Mouse (Mus musculus): ENCODE measurements around the gene Irf3. TPM values are rescaled to one million over a fixed set of nuclear protein-coding genes. Genes with fewer than 3 reads are reported as not detected.

Irf3 gene
- polyA plus RNA-seq (2016; fragmentation: Nextera tagmentation; extraction: Ambion mirVana): 69.5 and 71.2 TPM in 2 replicates

- DNase-seq (ENCODE audit: low spot score): peak; percentile 95
- H3K4me1 ChIP-seq: peaks cover 41% of the 10 kb centered on the region
- WGBS: under 1% methylated on average over 43 of the region's 43 CpGs
These were observed at the start of gene Irf3 for GRCm38 (mm10) chr7:44997231-44997939. Irf3 (plus strand) TSS chr7:44997648.

GRCm38 (mm10) chr7:44949922-44950321 is 47.5 kb upstream of the Irf3 start:
- Histone ChIP-seq H3K4me3 (peak overlapping the region; percentile 16; the same call in 1 of the 2 replicates), H3K4me1 (peaks cover 20% of the 10 kb centered on the region), H3K27me3 (ENCODE audit: low read depth, poor library complexity, severe bottlenecking) (peaks cover 42% of the 10 kb centered on the region), H3K9me3 (replicated peaks) (no peaks in the 10 kb centered on the region), H3K27ac (replicated peaks) (no peak overlapping the region), H3K36me3 (no peaks in the 10 kb centered on the region)
- 81% methylated on average over 6 of the region's 6 CpGs for WGBS
- DNase-seq (ENCODE audit: low spot score): no peak

More at GRCm38 (mm10) chr7:44997231-44997939, at the start of gene Irf3:
- peaks cover 74% of the 10 kb centered on the region for H3K36me3 ChIP-seq
- no peaks in the 10 kb centered on the region for H3K9me3 ChIP-seq (replicated peaks)
- peak within 1 kb of the TSS; percentile 73 for H3K4me3 ChIP-seq
- peak within 1 kb of the TSS; percentile 95 for H3K27ac ChIP-seq (replicated peaks)
- no peaks in the 10 kb centered on the region for H3K27me3 ChIP-seq (ENCODE audit: low read depth, poor library complexity, severe bottlenecking)

DNA sequence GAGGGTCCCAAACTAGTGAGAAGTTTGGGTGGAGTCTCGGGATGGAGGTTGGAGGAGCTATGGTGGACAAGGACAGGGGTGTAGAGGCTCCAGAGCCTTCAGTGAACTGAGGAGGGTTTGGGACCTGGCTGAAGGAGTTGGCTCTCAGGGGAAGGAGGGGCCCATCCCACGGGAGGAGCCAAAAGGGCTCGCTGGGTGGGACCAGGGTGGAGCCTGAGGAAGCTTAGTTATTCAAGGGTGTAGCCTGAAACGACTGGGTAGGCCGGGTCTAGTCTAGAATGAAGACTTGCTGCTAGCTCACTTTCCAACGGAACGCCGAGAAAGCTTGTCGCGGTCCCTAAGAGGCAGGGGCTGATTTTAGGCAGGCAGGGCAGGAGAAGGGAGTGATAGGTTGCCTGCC is 45.5 kb upstream of the Irf3 start:
- peak overlapping the region; percentile 66 for H3K4me3 ChIP-seq
- peak; percentile 62 for DNase-seq (ENCODE audit: low spot score)
- 2% methylated on average over 10 of the region's 10 CpGs for WGBS
- peaks cover 24% of the 10 kb centered on the region for H3K4me1 ChIP-seq
- H3K27ac ChIP-seq (replicated peaks): peak overlapping the region; percentile 85
- H3K9me3 ChIP-seq (replicated peaks): no peaks in the 10 kb centered on the region
- no peaks in the 10 kb centered on the region for H3K36me3 ChIP-seq
- H3K27me3 ChIP-seq (ENCODE audit: low read depth, poor library complexity, severe bottlenecking): peaks cover 42% of the 10 kb centered on the region

GRCm38 (mm10) chr7:44952611-44953306 is 44.7 kb upstream of the Irf3 start:
- WGBS: 7% methylated on average over 24 of the region's 24 CpGs
- DNase-seq (ENCODE audit: low spot score): peak; percentile 92
- Histone ChIP-seq H3K4me3 (peak overlapping the region; percentile 66), H3K36me3 (no peaks in the 10 kb centered on the region), H3K4me1 (peaks cover 29% of the 10 kb centered on the region), H3K27ac (replicated peaks) (peak overlapping the region; percentile 85), H3K9me3 (replicated peaks) (no peaks in the 10 kb centered on the region), H3K27me3 (ENCODE audit: low read depth, poor library complexity, severe bottlenecking) (peaks cover 42% of the 10 kb centered on the region)

DNA sequence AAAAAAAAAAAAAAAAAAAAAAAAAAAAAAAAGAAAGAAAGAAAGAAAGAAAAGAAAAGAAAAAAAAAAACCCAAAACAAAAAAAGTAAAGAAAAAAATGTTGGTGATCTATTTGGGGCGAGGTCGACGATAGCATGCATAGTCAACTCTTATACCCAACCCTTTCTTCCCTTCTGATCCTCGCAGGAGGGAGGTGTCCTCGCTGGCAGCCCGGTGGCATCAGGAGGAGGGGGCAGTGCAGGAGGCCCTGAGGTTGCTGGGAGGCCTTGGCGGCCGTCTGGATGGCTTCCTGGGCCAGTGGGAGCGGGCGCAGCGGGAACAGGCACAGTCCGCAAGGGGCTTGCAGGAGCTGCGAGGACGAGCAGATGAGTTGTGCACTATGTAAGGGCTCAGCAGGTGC is 43.9 kb upstream of the Irf3 start:
- no peak overlapping the region for H3K27ac ChIP-seq (replicated peaks)
- DNase-seq (ENCODE audit: low spot score): no peak
- peaks cover 2% of the 10 kb centered on the region; the same call in 1 of the 2 replicates for H3K36me3 ChIP-seq
- no peaks in the 10 kb centered on the region for H3K9me3 ChIP-seq (replicated peaks)
- 0 out of 2 replicates have a peak overlapping the region, but pooled peaks have one; percentile 11 for H3K4me3 ChIP-seq
- H3K4me1 ChIP-seq: peaks cover 29% of the 10 kb centered on the region
- H3K27me3 ChIP-seq (ENCODE audit: low read depth, poor library complexity, severe bottlenecking): peaks cover 42% of the 10 kb centered on the region
- WGBS: 61% methylated on average over 14 of the region's 14 CpGs

DNA sequence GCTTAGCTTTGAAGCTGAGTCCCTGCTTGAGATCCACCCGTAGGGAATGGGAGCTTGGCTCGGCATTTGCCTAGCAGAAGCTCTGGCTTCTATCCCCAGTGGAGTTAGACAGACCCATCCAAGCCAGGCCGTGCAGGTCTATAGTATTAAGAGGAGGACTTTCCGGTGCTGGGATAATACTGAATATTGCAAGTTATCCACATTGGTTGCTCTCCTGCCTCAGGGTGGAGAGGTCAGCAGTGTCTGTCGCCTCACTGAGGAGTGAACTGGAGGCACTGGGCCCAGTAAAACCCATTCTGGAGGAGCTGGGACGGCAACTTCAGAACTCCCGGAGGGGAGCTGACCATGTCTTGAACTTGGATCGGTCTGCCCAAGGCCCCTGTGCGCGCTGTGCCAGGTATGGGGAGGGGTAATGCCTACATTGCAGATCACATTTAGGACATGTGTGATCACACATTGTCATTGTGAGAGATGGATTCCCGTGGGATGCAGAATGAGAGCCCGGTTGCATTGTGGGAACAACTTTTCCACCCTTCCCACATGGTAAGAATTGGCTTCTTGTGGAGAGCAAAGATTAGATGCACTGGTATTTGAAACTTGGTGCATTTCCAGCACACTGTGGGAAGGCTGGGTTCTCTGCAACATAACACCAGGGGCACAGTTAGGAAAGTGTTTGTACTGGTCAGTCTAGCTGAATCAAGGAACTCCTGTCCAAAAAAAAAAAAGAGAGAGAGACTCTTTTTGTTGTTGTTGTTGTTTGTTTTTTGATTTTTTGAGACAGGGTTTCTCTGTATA is 43.2 kb upstream of the Irf3 start:
- H3K27ac ChIP-seq (replicated peaks): no peak overlapping the region
- DNase-seq (ENCODE audit: low spot score): no peak
- H3K36me3 ChIP-seq: peaks cover 9% of the 10 kb centered on the region
- no peaks in the 10 kb centered on the region for H3K9me3 ChIP-seq (replicated peaks)
- H3K4me3 ChIP-seq: 0 out of 2 replicates have a peak overlapping the region, but pooled peaks have one; percentile 11
- peaks cover 29% of the 10 kb centered on the region for H3K4me1 ChIP-seq
- H3K27me3 ChIP-seq (ENCODE audit: low read depth, poor library complexity, severe bottlenecking): peaks cover 41% of the 10 kb centered on the region
- 87% methylated on average over 12 of the region's 12 CpGs for WGBS

GRCm38 (mm10) chr7:44955628-44956027 is 41.8 kb upstream of the Irf3 start:
- Histone ChIP-seq H3K9me3 (replicated peaks) (no peaks in the 10 kb centered on the region), H3K27me3 (ENCODE audit: low read depth, poor library complexity, severe bottlenecking) (peaks cover 28% of the 10 kb centered on the region), H3K4me1 (peaks cover 29% of the 10 kb centered on the region), H3K27ac (replicated peaks) (no peak overlapping the region), H3K36me3 (peaks cover 16% of the 10 kb centered on the region), H3K4me3 (no peak overlapping the region)
- no peak for DNase-seq (ENCODE audit: low spot score)
- WGBS: 60% methylated on average over 5 of the region's 5 CpGs

DNA sequence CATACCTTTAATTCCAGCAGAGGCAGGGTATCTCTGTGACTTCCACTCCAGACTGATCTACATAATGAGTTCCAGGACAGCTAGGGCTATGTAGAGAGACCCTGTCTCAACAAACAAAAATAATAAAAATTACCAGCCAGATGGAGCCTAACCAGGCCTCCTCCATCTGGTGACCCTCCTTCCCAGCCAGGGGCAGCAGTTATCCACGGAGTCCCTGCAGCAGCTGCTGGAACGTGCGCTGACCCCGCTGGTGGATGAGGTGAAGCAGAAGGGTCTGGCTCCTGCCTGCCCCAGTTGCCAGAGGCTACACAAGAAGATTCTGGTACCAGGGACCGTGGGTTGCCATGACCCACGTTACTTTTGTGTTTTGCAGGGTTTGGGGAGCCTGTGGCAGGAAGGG is 41.2 kb upstream of the Irf3 start:
- H3K4me3 ChIP-seq: no peak overlapping the region
- H3K4me1 ChIP-seq: peaks cover 28% of the 10 kb centered on the region
- DNase-seq (ENCODE audit: low spot score): no peak
- H3K27me3 ChIP-seq (ENCODE audit: low read depth, poor library complexity, severe bottlenecking): peaks cover 21% of the 10 kb centered on the region
- WGBS: 75% methylated on average over 6 of the region's 6 CpGs
- H3K9me3 ChIP-seq (replicated peaks): no peaks in the 10 kb centered on the region
- H3K36me3 ChIP-seq: peaks cover 22% of the 10 kb centered on the region
- H3K27ac ChIP-seq (replicated peaks): 0 out of 2 replicates have a peak overlapping the region, but pooled peaks have one; percentile 25

DNA sequence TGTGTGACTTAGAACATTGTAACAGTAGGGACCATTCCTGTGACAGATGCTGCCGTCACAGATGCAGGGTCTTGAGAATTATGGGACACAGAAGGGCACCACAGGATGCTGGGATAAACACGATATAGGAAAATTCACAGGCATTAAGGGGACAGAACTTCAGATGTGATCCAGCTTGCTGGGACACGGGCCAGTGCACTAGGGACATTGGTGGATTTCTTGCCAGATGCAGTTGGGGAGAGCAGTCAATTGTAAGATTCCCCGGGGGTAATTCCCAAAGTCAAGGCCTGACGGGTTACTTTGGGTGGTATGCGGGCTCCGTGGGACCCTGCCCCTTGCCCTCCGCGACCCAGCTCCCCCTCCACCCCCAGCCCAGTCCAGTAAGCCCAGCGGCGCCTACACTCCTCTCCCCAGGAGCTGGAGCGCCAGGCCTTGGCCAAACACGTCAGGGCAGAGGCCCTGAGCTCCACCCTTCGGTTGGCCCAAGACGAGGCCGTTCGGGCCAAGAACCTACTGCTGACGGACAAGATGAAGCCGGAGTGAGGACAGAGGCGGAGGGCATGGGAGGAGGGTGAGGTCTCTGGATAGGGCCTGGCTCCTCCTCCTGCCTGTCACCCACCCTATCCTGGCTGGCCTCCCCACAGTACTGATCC is 40.1 kb upstream of the Irf3 start:
- Histone ChIP-seq H3K27ac (replicated peaks) (0 out of 2 replicates have a peak overlapping the region, but pooled peaks have one; percentile 28), H3K4me1 (peaks cover 17% of the 10 kb centered on the region), H3K27me3 (ENCODE audit: low read depth, poor library complexity, severe bottlenecking) (peaks cover 11% of the 10 kb centered on the region; the same call in 1 of the 2 replicates), H3K9me3 (replicated peaks) (no peaks in the 10 kb centered on the region), H3K4me3 (no peak overlapping the region), H3K36me3 (peaks cover 33% of the 10 kb centered on the region)
- WGBS: 76% methylated on average over 20 of the region's 20 CpGs
- DNase-seq (ENCODE audit: low spot score): no peak

DNA sequence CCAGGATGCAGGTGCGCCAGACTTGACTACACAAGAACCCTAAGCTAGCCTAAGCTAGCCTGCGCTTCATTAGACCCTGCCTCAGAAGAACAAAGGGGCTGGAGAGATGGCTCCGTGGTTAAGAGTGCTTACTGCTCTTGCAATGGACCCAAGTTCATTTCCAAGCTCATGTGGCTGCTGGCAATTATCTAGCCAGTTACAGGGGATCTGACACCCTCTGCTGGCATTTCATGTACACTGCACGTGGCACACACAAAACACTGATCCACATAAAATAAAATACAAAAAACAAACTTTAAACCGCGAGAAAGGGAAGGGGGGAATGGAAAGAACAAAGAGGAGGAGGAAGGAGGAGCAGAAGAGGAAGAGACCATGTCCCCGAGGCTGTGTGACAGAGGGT is 39.2 kb upstream of the Irf3 start:
- Histone ChIP-seq H3K27me3 (ENCODE audit: low read depth, poor library complexity, severe bottlenecking) (0 out of 2 replicates have a peak, but pooled peaks cover 8% of the 10 kb centered on the region), H3K36me3 (peaks cover 41% of the 10 kb centered on the region), H3K4me1 (peaks cover 8% of the 10 kb centered on the region; the same call in 1 of the 2 replicates), H3K4me3 (no peak overlapping the region; the same call in 1 of the 2 replicates), H3K27ac (replicated peaks) (0 out of 2 replicates have a peak overlapping the region, but pooled peaks have one; percentile 9), H3K9me3 (replicated peaks) (no peaks in the 10 kb centered on the region)
- 65% methylated on average over 7 of the region's 7 CpGs for WGBS
- DNase-seq (ENCODE audit: low spot score): no peak

DNA sequence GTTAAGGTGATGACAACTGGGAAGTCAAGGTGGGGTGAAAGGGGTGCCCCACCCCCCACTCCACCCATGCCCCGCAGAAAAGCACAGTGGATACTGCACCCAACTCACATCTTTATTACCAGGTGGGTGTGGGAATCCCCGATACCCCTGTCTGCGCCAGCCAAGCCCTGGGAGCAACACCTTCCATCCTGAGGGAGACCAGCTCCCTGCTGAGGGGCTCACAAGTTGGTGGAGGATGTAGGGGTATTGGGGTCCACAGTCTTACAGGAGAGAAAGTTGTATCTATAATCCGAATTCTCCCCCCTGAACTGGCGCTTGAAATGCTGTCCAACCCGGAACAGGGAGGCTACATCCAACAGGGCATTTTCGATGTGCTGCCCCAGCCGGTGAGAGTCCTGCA is 38.2 kb upstream of the Irf3 start:
- WGBS: 83% methylated on average over 8 of the region's 8 CpGs
- peaks cover 8% of the 10 kb centered on the region; the same call in 1 of the 2 replicates for H3K4me1 ChIP-seq
- H3K9me3 ChIP-seq (replicated peaks): no peaks in the 10 kb centered on the region
- 0 out of 2 replicates have a peak, but pooled peaks cover 1% of the 10 kb centered on the region for H3K27me3 ChIP-seq (ENCODE audit: low read depth, poor library complexity, severe bottlenecking)
- DNase-seq (ENCODE audit: low spot score): no peak
- H3K4me3 ChIP-seq: no peak overlapping the region
- H3K27ac ChIP-seq (replicated peaks): no peak overlapping the region
- H3K36me3 ChIP-seq: peaks cover 50% of the 10 kb centered on the region

Measured in midbrain, embryonic 10.5 days (tissue).